Mouse (Mus musculus) CH12.LX (cell line): Measurements from ENCODE around the gene Aebp1.

ENCODE experiments used
- BHLHE40 ChIP-seq: IDR thresholded peaks from 2 replicates; pipeline ENCODE4 v1.6.1; 2011; ENCODE audit warnings: mild to moderate bottlenecking, low read depth, low read length, improper control_type of control experiment
- CTCF ChIP-seq, 2 experiments: IDR thresholded peaks in 1 of 2; conservative IDR thresholded peaks in 1 of 2; 2 replicates each; pipeline ENCODE4 v1.5.1; 2011 to 2012; ENCODE audit warnings: low read depth in 2 of 2, low read length in 2 of 2, improper control_type of control experiment in 1 of 2, inconsistent platforms in 1 of 2, mild to moderate bottlenecking in 1 of 2, moderate library complexity in 1 of 2
- E2F4 ChIP-seq: IDR thresholded peaks from 2 replicates; pipeline ENCODE4 v1.6.1; 2011; ENCODE audit warnings: low read depth, low read length, improper control_type of control experiment; ENCODE audit not compliant: insufficient replicate concordance
- EP300 ChIP-seq: IDR thresholded peaks from 2 replicates; pipeline ENCODE4 v1.6.1; 2011; ENCODE audit warnings: low read length, improper control_type of control experiment
- ETS1 ChIP-seq: conservative IDR thresholded peaks from 2 replicates; pipeline ENCODE4 v1.6.1; 2012; ENCODE audit warnings: low read depth, mild to moderate bottlenecking, inconsistent platforms, low read length, improper control_type of control experiment, moderate library complexity
- MAFK ChIP-seq: IDR thresholded peaks from 2 replicates; pipeline ENCODE4 v1.6.1; 2011; ENCODE audit warnings: low read length, improper control_type of control experiment; ENCODE audit not compliant: insufficient replicate concordance
- NRF1 ChIP-seq: IDR thresholded peaks from 2 replicates; pipeline ENCODE4 v1.6.1; 2014; ENCODE audit warnings: low read depth, mild to moderate bottlenecking, inconsistent platforms, low read length, improper control_type of control experiment, moderate library complexity
- POLR2A ChIP-seq: IDR thresholded peaks from 2 replicates; pipeline ENCODE4 v1.6.1; 2011; ENCODE audit warnings: low read depth, mild to moderate bottlenecking, improper control_type of control experiment, low read length
- USF2 ChIP-seq: conservative IDR thresholded peaks from 2 replicates; pipeline ENCODE4 v1.6.1; 2011; ENCODE audit warnings: low read depth, low read length, improper control_type of control experiment
- ZNF384 ChIP-seq: IDR thresholded peaks from 2 replicates; pipeline ENCODE4 v1.6.1; 2012; ENCODE audit warnings: low read depth, low read length, improper control_type of control experiment, inconsistent platforms

DNA sequence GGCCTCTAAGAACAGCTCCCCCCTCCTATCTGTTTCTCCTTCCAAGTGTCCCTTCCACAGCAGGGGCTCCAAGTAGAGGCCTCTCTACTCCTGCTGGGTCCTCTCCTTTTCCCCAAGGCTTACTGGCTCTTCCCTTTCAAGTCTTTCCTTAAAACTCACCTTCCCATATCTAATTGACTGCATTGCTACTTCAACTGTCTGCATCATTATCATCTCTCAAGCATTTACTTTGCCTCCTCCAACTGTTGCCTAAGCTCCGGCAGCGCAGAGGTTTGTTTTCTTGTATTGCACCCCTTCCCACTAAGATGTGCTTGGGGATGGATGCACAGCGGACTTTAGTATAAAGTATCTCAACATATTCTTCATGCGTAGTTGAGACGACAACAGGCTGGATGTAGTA, 15.7 kb downstream of the Aebp1 start:
- TF ChIP-seq CTCF (conservative IDR thresholded peaks at IDR 0.05 in 1 of 2, IDR thresholded peaks at IDR 0.05 in 1 of 2; ENCODE audit: low read depth in 2 of 2, low read length in 2 of 2) (no peak), ETS1 (no peak), POLR2A (no peak), BHLHE40 (no peak), ZNF384 (no peak), EP300 (no peak), MAFK (no peak), NRF1 (no peak), USF2 (no peak), E2F4 (no peak)
